Mouse (Mus musculus): ENCODE results near the gene Sdf2. TPM values are rescaled to one million over a fixed set of nuclear protein-coding genes. Genes with fewer than 3 reads are reported as not detected.

Sdf2 gene
- 10 to 100 TPM; 64.4 to 66.4 TPM for total RNA-seq (2021)
- long read RNA-seq, experiment 1, transcript Sdf2-201 (3 exons, 1,268 nt), result major isoform, 49 of 53 reads
- long read RNA-seq, experiment 1, partial matches to known transcripts, result 0 of 53 reads
- long read RNA-seq, experiment 1, other reads (novel, unspliced or antisense), result 4 of 53 reads
- long read RNA-seq, experiment 2, transcript Sdf2-201 (3 exons, 1,268 nt), result major isoform, 89 of 106 reads
- long read RNA-seq, experiment 2, partial matches to known transcripts, result 0 of 106 reads
- long read RNA-seq, experiment 2, other reads (novel, unspliced or antisense), result 15 of 106 reads

DNA sequence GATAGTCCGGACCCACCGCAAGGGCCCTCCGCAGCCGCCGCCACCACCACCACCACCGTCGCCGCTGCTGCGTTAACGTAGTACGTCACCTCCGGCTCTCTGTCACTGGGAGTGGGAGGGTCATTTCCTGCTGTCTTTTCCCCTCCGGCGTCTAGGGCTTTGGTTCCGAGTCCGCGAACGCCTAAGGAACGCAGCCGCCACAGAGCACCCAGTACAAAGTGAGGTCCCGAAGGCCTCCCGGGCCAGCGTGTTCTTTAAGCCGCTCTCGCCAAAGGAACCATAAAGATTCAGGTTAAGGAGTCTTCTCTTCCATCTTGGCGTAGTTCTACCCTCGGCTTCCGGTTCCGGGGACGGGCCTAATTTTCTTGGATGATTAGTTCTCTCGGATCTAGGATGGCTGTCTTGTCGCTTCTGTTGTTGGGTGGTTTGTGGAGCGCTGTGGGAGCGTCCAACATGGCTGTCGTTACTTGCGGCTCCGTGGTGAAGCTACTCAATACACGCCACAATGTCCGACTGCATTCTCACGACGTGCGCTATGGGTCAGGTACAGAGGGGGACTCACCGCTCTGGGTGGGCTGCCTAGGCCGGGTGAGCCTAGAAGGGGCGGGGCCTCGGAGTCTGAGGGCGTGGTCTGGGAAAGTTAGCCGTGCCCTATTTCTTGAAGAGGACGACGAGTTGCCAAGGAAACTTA lies at the start of gene Sdf2, which contains the start of gene Supt6:
Gene Sdf2, plus strand, starts transcription at position 120 of the 691 bp plus-strand sequence.
Gene Supt6, minus strand, starts transcription at position 361 of the 691 bp plus-strand sequence.
- peak; percentile 89 to 92 for DNase-seq (ENCODE audit: low spot score in 2 of 2)

DNA sequence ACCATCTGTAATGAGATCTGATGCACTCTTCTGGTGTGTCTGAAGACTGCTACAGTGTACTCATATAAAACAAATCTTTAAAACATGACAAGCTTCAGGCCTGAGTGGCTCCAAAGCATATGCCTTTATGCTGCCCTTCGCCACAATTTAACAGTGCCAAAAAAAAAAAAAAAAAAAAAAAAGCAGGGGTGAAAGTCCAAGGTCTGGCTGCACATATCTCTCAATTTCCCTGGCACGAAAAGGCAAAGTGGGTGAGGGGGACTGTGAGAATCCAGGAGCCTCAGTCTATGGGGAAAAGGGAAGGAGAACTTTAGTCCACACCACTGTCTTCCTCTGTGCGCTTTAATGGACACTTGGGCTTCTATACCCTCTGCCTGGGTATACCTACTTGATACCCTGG lies 43.2 kb upstream of the Sdf2 start:
- no peak for DNase-seq (ENCODE audit: low spot score in 2 of 2)

DNA sequence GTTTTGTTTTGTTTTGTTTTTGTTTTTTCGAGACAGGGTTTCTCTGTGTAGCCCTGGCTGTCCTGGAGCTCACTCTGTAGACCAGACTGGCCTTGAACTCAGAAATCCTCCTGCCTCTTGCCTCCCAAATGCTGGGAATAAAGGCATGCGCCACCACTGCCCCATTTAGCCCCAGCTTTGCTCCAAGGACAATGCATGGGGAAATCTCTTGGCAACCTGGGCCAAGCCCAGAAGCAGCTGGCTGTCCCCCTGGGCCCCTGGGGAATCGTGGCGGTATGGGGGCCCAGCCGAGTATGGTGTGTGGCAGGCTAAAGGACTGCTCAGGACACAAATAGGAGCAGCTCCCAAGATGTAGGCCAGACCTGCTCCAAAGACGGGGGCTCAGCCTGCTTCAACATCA lies 41.3 kb upstream of the Sdf2 start:
- DNase-seq (ENCODE audit: low spot score in 2 of 2), result no peak

DNA sequence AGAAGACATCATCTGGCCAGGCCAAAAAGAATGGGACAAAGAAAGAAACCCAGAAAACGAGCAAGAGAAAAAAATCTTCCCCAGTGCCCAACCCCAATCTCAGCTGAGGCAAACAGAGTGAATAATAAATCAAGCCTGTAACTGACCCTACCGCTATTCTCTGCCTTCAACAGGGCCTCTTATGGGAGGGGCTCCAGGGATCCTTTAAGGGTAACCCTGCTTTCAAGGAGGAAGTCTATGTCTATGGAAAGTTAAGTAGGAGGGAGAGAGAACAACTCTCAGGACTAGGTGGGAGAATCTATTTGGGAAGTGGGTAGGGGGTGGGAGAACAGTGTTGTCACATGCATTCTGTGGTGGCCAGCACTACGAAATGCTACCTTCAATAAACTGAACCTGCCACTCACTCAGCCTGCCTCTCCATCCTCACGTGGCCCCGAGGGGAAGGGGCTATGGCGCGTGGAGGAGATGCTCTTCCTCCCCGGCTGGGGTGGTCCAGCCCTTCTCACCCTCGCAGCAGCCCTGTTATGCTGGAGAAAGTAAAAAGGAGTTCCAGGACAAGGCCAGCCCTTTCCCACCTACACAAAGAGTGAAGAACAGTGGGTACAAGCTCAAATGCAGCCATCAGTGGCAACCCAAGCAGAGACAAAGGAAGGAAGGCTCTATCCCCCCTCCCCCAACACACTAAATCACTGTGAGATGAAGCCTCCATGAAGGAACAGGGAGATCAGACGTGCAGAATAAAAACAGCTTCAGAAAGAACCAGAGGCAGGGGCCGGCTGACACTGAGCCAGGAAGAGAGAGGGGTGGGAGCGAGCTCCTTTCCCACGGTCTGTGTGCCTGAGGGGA lies 40.0 kb upstream of the Sdf2 start:
- DNase-seq (ENCODE audit: low spot score in 2 of 2), result no peak

DNA sequence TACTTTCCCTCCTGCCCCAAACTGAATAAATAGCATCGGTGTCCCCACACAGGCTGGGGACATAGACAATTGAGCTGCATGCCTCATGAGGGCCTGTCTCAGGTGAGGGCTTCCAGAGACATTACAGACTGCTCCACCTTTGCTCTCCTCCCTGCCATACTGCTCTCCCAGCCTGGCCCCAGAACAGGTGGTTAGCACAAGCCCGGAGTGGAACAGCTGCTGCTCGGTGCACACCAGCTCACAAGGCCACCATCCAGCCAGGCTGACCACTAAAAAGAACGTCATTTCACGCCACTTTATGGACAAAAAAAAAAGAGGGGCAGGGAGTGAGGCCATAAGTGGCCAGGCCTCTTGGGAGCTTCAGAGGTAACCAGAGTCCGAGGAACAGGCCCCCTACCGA lies 38.4 kb upstream of the Sdf2 start:
- no peak for DNase-seq (ENCODE audit: low spot score in 2 of 2)

DNA sequence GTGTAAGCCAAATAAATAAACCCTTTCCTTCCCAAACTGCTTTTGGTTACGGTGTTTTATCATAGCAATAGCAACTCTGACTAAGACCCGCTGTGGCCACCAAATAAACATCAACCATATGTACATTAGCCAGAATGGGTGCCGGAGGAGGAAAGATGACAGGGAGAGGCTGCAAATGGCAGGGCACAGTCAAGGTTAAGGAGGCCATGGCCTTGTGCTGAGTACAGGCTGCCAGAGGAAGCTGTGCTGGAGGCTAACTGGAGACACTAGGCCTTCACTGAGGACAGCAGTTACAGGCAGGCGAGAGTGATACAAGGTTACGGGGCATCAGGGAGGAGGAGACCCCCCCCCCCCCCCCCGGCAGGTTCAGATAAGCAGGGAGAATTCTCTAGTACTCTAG lies 35.7 kb upstream of the Sdf2 start:
- DNase-seq (ENCODE audit: low spot score in 2 of 2), result no peak

DNA sequence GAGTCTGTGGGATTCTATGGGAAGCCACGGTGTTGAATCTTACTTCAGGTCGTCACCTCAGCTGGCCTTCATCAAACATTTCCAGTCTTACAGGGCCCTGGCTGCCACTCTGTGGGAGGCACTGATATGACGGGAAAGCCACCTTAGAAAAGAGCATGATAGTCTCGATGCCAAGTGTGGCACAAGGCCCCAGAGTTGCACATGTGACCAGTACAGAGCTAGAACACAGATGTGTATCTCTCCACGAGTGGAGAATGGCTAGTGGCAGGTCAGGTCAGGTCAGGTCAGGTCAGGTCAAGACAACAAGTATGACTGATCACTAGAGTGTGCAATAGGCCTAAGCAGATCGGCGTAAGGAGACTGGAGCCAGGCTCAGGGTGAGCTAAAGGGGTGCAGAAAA lies 34.9 kb upstream of the Sdf2 start:
- DNase-seq (ENCODE audit: low spot score in 2 of 2), result no peak

DNA sequence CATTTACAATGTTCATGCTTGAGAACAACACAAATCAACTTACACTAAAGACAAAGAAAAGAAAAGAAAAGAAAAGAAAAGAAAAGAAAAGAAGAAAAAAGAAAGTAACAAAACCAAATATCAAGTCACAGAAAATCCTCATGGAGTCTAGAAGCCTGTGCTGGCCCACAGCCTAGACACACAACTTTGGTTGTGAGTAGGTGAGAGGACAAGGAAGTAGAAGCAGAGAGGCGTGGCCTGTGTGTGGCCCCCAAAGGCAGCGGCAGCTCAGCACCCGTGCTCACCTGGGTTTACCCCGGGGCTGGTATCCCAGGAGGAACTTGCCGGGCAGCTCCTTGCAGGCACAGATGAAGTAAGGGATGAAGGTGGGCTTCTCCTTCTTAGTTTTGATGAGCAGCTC lies 34.0 kb upstream of the Sdf2 start:
- no peak for DNase-seq (ENCODE audit: low spot score in 2 of 2)

DNA sequence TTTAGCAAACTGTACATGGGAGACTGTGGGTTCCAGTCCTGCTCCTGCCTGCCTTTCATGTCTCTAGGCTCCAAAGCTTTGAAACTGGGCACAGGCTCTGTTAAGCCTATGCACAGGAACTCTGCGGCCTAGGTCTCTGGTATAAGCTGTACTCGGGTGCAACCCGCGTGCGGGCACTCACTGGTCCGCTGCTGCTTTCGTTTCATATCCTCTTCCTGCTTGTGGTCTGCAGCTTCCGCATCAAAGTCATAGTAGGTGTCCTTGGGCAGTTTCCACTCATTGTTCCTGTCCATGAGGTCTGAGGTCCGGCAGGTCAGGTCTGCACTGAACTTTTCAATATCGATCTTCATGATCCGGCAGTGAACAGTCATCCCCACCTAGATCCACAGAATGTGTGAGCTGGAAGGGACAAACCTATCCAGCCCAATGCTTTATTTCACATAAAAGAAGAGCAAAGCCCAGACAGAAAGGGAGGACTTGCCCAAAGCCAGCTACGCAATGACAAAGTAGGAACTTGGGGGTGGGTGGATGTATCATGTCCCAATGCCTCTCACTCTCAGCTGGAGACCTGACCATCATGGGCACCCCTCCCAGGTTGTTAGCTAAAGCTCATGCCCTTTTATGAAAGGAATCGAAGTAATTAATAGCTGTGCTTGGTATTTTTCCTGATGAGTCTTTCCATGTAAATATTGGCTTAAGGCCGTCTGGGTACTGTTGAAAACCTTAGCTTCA lies 32.3 kb upstream of the Sdf2 start:
- no peak for DNase-seq (ENCODE audit: low spot score in 2 of 2)

DNA sequence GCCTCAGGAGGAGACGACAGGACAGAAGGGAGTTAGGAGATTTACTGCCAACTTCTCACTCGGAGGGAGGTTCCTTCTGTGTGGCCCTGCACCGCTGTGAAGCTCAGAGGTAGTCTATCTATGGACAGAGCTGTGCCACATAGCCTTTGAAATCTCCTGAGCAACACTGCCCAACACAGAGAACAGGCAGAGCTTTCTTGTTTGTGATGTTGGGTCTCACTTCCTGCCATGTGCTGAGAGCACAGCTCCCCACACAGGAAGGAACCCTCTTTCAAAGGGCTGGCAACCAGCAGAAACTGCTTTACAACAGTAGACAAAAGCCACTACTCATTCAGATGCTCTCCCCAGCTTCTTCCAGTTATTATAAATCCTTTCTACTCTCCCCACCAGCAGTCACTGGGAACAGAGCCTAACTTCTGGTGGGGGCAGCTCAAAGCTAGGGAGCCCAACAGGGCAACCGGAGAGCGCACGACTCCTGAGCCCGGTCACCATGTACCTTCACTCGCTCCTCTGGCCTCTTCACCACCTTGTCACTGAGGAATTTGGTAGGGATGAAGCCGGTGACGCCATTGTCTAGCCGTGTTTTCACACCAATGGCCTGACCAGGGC lies 29.7 kb upstream of the Sdf2 start:
- peak in 1 of 2 experiments; percentile 54 for DNase-seq (ENCODE audit: low spot score in 2 of 2)

DNA sequence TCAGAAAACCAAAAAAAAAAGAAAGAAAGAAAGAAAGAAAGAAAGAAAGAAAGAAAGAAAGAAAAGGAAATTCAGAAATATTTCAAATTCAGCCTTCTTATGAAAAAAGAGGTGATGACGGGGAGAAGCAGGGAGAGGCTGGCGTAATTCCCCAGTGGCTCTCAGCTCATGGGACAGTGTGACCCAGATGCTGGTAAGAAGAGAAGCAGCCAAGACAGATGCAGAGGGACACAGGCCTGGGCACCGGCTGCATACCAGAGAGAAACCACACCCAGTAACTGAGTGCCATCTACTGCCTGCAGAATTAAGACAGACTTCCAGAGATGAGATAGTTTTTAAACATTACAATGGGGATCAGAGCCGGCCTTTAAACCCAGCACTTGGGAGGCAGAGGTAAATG lies 22.0 kb upstream of the Sdf2 start:
- no peak for DNase-seq (ENCODE audit: low spot score in 2 of 2)

DNA sequence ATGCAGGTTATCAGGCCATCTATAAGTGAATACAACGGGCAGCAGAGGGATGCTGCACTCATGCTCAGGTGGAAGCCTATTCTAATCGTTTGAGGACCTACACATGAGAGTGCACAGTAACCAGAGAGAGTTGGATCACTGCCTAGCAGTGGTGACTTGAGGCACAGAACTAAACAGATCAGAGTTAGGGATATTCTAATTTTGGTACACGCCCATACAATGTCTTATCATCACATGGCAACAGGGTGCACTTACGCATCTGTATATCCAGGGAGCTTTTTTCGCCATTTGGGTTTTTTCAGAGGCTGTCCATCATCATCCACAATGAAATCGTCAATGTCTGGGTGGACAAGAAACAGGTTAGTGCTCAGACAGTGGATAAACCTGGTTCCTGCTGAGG lies 14.0 kb upstream of the Sdf2 start:
- DNase-seq (ENCODE audit: low spot score in 2 of 2), result no peak

DNA sequence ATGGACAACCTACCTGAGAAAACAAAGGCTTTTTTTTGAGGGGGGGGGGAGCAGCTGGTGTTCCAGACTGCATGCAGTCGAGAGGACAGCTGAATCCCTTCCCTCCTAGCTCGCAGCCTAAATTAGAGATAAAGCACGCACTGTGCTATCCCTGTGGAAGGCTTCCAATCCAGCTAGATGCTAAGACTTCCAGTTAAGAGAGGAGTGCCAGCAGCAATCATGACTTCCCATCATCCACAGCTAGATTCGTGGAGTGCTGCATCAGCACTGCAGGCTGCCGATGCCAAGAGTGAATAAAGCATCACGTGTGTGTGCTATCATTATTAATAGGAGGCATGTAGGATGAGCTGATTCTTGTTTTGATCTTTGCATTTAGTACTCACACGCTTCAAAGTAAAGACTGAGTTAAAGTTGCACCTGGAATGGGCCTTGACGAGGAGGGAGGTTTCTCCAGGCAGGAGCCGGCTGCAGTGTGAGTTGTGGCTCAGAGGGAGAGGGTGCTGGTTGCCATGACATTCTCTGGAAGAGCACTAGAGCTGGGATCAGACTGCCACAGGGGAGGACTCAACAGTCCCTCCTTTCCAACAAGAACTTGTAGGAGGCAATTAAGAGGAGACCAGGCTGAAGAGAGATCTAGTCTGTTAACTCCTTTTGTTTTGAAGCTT lies 5.2 kb upstream of the Sdf2 start:
- peak; percentile 45 to 79 for DNase-seq (ENCODE audit: low spot score in 2 of 2)

DNA sequence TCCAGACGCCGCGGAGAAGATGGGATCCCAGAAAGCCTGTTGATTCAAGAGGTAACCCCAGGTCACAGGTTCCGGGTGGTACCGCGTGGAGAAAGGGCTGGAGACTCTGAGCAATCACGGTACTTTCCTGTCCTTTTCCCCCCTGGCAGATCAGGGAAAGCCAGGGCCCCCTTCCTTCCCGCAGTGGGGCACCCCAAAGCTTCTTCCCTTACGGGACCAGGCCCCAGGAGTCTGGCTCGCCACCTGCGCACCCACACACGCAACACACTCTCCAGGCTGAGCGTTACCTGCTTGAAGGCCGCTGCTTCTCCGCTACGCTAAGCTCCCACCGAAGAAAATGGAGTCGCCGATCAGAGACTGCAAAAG lies 302 bp upstream of the Sdf2 start:
- DNase-seq (ENCODE audit: low spot score in 2 of 2), result no peak

DNA sequence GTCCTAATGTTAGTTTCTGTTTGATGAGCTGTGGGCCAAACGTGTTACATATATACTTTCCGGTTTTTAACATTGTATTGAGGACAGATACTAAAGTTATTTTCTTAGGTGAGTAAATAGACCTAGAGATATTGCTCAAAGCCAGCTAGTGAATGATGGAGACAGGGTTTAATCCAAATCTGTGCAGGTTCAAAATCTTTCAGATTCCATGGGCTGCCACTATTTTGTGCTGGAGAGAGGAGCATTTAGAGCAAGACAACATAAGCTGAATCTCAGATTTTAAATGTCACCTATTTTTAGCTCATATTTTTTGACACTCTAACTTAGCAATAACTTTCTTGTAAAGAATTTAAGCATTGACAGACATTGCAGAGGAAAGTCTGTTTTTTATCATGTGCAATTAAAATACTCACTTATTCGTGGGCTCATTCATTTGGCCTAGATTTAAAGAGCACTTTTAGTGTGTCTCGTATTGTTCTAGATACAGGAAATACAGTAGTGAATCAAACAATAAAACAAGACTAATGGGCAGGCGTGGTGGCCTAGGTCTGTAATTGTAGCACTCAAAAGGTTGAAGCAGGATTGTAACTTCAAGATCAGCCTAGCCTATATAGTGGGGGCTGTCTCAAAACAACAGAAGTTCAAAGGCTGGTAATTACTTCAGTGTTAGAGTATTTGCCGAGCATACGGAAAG lies 919 bp downstream of the Sdf2 start:
- DNase-seq (ENCODE audit: low spot score in 2 of 2), result no peak

DNA sequence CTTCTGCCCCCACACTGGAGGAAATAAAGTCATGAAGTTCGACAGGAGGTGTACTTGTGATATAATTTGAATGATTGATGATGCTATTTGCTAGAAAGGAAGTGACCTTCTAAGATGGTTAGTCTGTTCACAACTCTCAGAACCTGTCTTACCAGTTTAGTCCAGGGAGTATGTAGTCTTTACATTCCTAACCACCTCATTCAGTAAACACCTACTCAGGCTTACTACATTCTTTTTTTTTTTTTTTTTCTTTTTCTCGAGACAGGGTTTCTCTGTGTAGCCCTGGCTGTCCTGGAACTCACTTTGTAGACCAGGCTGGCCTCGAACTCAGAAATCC lies 1.4 kb downstream of the Sdf2 start:
- DNase-seq (ENCODE audit: low spot score in 2 of 2), result no peak

DNA sequence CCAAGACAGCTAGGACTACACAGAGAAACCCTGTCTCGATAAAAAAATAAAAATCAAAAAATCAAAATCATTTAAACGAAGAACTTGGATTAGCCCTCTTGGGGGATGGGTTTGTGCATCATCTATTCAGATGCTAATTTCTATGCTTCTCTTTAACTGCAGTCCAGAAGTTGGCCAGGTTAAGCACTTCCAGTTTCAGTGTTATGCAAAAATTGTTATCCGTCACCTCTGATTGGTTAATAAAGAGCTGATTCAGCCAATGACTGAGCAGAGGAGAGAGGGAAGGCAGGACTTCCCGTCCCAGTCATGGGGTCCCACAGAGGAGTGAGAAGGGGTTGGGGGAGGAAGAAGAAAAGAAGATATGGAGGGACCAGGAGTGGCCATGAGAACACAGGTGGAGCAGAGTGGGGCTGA lies 2.2 kb downstream of the Sdf2 start:
- no peak for DNase-seq (ENCODE audit: low spot score in 2 of 2)

DNA sequence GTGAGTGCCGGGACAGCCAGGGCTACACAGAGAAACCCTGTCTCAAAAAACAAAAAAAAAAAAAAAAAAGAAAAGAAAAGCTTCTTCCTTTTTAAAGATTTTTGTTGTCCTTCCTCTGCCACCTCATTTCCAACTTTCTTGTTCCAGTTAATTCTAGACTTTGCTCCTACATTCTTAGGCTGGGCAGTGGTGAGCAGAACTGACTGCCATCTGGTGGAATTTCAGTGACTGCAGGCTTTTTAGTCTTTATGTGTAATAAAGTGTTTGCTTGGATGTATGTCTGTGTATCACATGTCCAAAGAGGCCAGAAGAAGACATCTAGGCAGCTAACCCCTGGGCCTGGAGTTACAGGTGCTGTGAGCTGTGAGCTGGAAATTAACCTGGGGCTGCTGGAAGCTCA lies 11.1 kb downstream of the Sdf2 start:
- no peak for DNase-seq (ENCODE audit: low spot score in 2 of 2)

DNA sequence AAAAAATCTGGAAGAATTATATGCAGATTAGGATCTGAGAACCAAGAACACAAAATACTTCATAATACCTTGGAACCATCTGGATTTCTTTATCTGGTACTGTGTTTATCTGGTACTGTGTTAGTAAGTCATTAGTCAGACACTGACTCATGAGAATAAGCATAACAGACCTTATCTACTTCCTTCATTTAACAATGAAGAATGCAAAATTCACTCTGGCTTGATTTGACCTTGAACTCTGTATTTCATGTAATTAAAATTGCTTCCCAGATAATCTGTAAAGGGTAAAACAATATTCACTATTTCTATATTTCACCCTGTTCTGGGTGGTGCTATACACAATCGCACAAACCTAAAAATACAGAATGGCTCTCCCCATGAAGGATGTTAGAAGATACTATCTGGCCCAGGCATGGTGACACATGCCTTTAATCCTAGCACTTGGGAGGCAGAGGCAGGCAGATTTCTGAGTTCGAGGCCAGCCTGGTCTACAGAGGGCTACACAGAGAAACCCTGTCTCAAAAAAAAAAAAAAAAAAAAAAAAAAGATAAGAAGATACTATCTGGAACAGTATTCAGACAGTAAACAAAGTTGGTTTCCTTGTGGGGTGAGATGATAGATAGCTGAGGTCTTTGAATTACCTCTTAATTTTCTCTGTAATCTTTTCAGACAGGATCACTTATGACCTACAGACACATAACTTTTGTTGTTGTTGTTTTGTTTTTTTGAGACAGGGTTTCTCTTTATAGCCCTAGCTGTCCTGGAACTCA lies 15.1 kb downstream of the Sdf2 start:
- no peak for DNase-seq (ENCODE audit: low spot score in 2 of 2)
